Mouse (Mus musculus) R1 (cell line): ENCODE measurements at regions not wholly inside any gene's neighbourhood (a gene's known extent, or its start where the extent isn't known, plus 50 kb on each side); places are given as distances from the start of the nearest gene placed in this dataset.

Experiments
- DNase-seq: peaks from one replicate; pipeline ENCODE4 v3.0.0-alpha.2; 2018; ENCODE audit warnings: low read depth, low spot score

- DNase-seq, result no peak
Observed at GRCm38 (mm10) chr2:56997500-56997899, 126.3 kb downstream of the Nr4a2 start.

GRCm38 (mm10) chr2:56992851-56993250, 131.0 kb downstream of the Nr4a2 start:
- DNase-seq, result no peak

- DNase-seq, result no peak
Observed at GRCm38 (mm10) chr2:56991821-56992220, 132.0 kb downstream of the Nr4a2 start.

- DNase-seq, result no peak
Observed at GRCm38 (mm10) chr2:56990768-56991167, 133.0 kb downstream of the Nr4a2 start.

GRCm38 (mm10) chr2:56983167-56983566, 140.6 kb downstream of the Nr4a2 start:
- DNase-seq, result no peak

GRCm38 (mm10) chr2:56980601-56981000, 143.2 kb downstream of the Nr4a2 start:
- no peak for DNase-seq

- DNase-seq, result no peak
Observed at GRCm38 (mm10) chr2:56975680-56976079, 148.1 kb downstream of the Nr4a2 start.

- no peak for DNase-seq
Observed at GRCm38 (mm10) chr2:56963937-56964695, 159.7 kb downstream of the Nr4a2 start.

GRCm38 (mm10) chr2:56959695-56960094, 164.1 kb downstream of the Nr4a2 start:
- no peak for DNase-seq

GRCm38 (mm10) chr2:56953337-56953736, 170.5 kb downstream of the Nr4a2 start:
- DNase-seq, result no peak

GRCm38 (mm10) chr2:56912531-56912930, 211.3 kb downstream of the Nr4a2 start:
- no peak for DNase-seq

- peak; percentile 41 for DNase-seq
Observed at GRCm38 (mm10) chr2:56909096-56909865, 214.5 kb downstream of the Nr4a2 start.

- DNase-seq, result no peak
Observed at GRCm38 (mm10) chr2:56885181-56885580, 238.6 kb downstream of the Nr4a2 start.

- no peak for DNase-seq
Observed at GRCm38 (mm10) chr2:56860776-56861175, 263.0 kb downstream of the Nr4a2 start.

- no peak for DNase-seq
Observed at GRCm38 (mm10) chr2:56820551-56820950, 303.3 kb downstream of the Nr4a2 start.

- DNase-seq, result no peak
Observed at GRCm38 (mm10) chr2:56784808-56785207, 339.0 kb downstream of the Nr4a2 start.
